Mouse (Mus musculus): ENCODE measurements around the gene Cdk5rap2. TPM values are rescaled to one million over a fixed set of nuclear protein-coding genes. Genes with fewer than 3 reads are reported as not detected.

Cdk5rap2 gene
- total and polyA plus RNA-seq, 2 experiments, result 3.0 to 3.6 TPM

- H3K79me2 ChIP-seq (ENCODE audit: control insufficient read depth, insufficient read depth, low read length), result no peaks in the 10 kb centered on the region
- no peak overlapping the region for H3K27ac ChIP-seq (replicated peaks; ENCODE audit: insufficient read depth, low read depth, low read length)
- H3K4me1 ChIP-seq (ENCODE audit: control insufficient read depth, insufficient read depth, low read length), result no peaks in the 10 kb centered on the region
- H3K9ac ChIP-seq (ENCODE audit: low read depth, low read length), result no peak overlapping the region
- no peaks in the 10 kb centered on the region for H3K27me3 ChIP-seq (ENCODE audit: control insufficient read depth, insufficient read depth, low read length)
- no peak overlapping the region for H3K4me3 ChIP-seq (ENCODE audit: insufficient read depth, low read depth, low read length)
- no peak for TF ChIP-seq POLR2A (IDR thresholded peaks at IDR 0.05; ENCODE audit: extremely low read depth, insufficient read depth, low read length)
- no peak for TF ChIP-seq CTCF (IDR thresholded peaks at IDR 0.05; ENCODE audit: low read depth, low read length)
- DNase-seq (ENCODE audit: extremely low read depth, low read depth, low spot score), result no peak
- H3K36me3 ChIP-seq (ENCODE audit: control insufficient read depth, insufficient read depth, low read length), result no peaks in the 10 kb centered on the region
- WGBS, result 96% methylated on average over 9 of the region's 9 CpGs
Observed at GRCm38 (mm10) chr4:70328033-70328432, 82.2 kb downstream of the Cdk5rap2 start.

- no peak overlapping the region for H3K4me3 ChIP-seq (ENCODE audit: insufficient read depth, low read depth, low read length)
- H3K36me3 ChIP-seq (ENCODE audit: control insufficient read depth, insufficient read depth, low read length), result no peaks in the 10 kb centered on the region
- no peak overlapping the region for H3K27ac ChIP-seq (replicated peaks; ENCODE audit: insufficient read depth, low read depth, low read length)
- no peaks in the 10 kb centered on the region for H3K79me2 ChIP-seq (ENCODE audit: control insufficient read depth, insufficient read depth, low read length)
- H3K27me3 ChIP-seq (ENCODE audit: control insufficient read depth, insufficient read depth, low read length), result no peaks in the 10 kb centered on the region
- 93% methylated on average over 1 of the region's 1 CpGs for WGBS
- H3K4me1 ChIP-seq (ENCODE audit: control insufficient read depth, insufficient read depth, low read length), result no peaks in the 10 kb centered on the region
- no peak overlapping the region for H3K9ac ChIP-seq (ENCODE audit: low read depth, low read length)
- no peak for DNase-seq (ENCODE audit: extremely low read depth, low read depth, low spot score)
- TF ChIP-seq CTCF (IDR thresholded peaks at IDR 0.05; ENCODE audit: low read depth, low read length), result no peak
- no peak for TF ChIP-seq POLR2A (IDR thresholded peaks at IDR 0.05; ENCODE audit: extremely low read depth, insufficient read depth, low read length)
Observed at GRCm38 (mm10) chr4:70327436-70327835, 82.8 kb downstream of the Cdk5rap2 start.

GRCm38 (mm10) chr4:70321586-70321985 is 88.7 kb downstream of the Cdk5rap2 start:
- H3K79me2 ChIP-seq (ENCODE audit: control insufficient read depth, insufficient read depth, low read length), result no peaks in the 10 kb centered on the region
- peaks cover 4% of the 10 kb centered on the region for H3K36me3 ChIP-seq (ENCODE audit: control insufficient read depth, insufficient read depth, low read length)
- no peak overlapping the region for H3K4me3 ChIP-seq (ENCODE audit: insufficient read depth, low read depth, low read length)
- no peak for TF ChIP-seq POLR2A (IDR thresholded peaks at IDR 0.05; ENCODE audit: extremely low read depth, insufficient read depth, low read length)
- no peak for TF ChIP-seq CTCF (IDR thresholded peaks at IDR 0.05; ENCODE audit: low read depth, low read length)
- H3K27ac ChIP-seq (replicated peaks; ENCODE audit: insufficient read depth, low read depth, low read length), result no peak overlapping the region
- H3K4me1 ChIP-seq (ENCODE audit: control insufficient read depth, insufficient read depth, low read length), result no peaks in the 10 kb centered on the region
- no peak overlapping the region for H3K9ac ChIP-seq (ENCODE audit: low read depth, low read length)
- DNase-seq (ENCODE audit: extremely low read depth, low read depth, low spot score), result no peak
- no peaks in the 10 kb centered on the region for H3K27me3 ChIP-seq (ENCODE audit: control insufficient read depth, insufficient read depth, low read length)
- WGBS, result 73% methylated on average over 1 of the region's 1 CpGs

GRCm38 (mm10) chr4:70312170-70312569 is 98.1 kb downstream of the Cdk5rap2 start:
- Histone ChIP-seq H3K79me2 (ENCODE audit: control insufficient read depth, insufficient read depth, low read length) (no peaks in the 10 kb centered on the region), H3K4me1 (ENCODE audit: control insufficient read depth, insufficient read depth, low read length) (no peaks in the 10 kb centered on the region), H3K36me3 (ENCODE audit: control insufficient read depth, insufficient read depth, low read length) (peaks cover 7% of the 10 kb centered on the region), H3K4me3 (ENCODE audit: insufficient read depth, low read depth, low read length) (no peak overlapping the region), H3K27me3 (ENCODE audit: control insufficient read depth, insufficient read depth, low read length) (no peaks in the 10 kb centered on the region), H3K27ac (replicated peaks; ENCODE audit: insufficient read depth, low read depth, low read length) (no peak overlapping the region), H3K9ac (ENCODE audit: low read depth, low read length) (no peak overlapping the region)
- 93% methylated on average over 4 of the region's 4 CpGs for WGBS
- TF ChIP-seq POLR2A (IDR thresholded peaks at IDR 0.05; ENCODE audit: extremely low read depth, insufficient read depth, low read length) (no peak), CTCF (IDR thresholded peaks at IDR 0.05; ENCODE audit: low read depth, low read length) (no peak)
- DNase-seq (ENCODE audit: extremely low read depth, low read depth, low spot score), result no peak

- Histone ChIP-seq H3K27ac (replicated peaks; ENCODE audit: insufficient read depth, low read depth, low read length) (no peak overlapping the region), H3K79me2 (ENCODE audit: control insufficient read depth, insufficient read depth, low read length) (no peaks in the 10 kb centered on the region), H3K4me3 (ENCODE audit: insufficient read depth, low read depth, low read length) (no peak overlapping the region), H3K27me3 (ENCODE audit: control insufficient read depth, insufficient read depth, low read length) (no peaks in the 10 kb centered on the region), H3K36me3 (ENCODE audit: control insufficient read depth, insufficient read depth, low read length) (peaks cover 3% of the 10 kb centered on the region; the same call in 1 of the 2 replicates), H3K9ac (ENCODE audit: low read depth, low read length) (no peak overlapping the region), H3K4me1 (ENCODE audit: control insufficient read depth, insufficient read depth, low read length) (no peaks in the 10 kb centered on the region)
- WGBS, result 90% methylated on average over 5 of the region's 5 CpGs
- no peak for DNase-seq (ENCODE audit: extremely low read depth, low read depth, low spot score)
- no peak for TF ChIP-seq CTCF (IDR thresholded peaks at IDR 0.05; ENCODE audit: low read depth, low read length)
- no peak for TF ChIP-seq POLR2A (IDR thresholded peaks at IDR 0.05; ENCODE audit: extremely low read depth, insufficient read depth, low read length)
Observed at GRCm38 (mm10) chr4:70311530-70311929, 98.7 kb downstream of the Cdk5rap2 start.

- Histone ChIP-seq H3K4me1 (ENCODE audit: control insufficient read depth, insufficient read depth, low read length) (no peaks in the 10 kb centered on the region), H3K27me3 (ENCODE audit: control insufficient read depth, insufficient read depth, low read length) (no peaks in the 10 kb centered on the region), H3K36me3 (ENCODE audit: control insufficient read depth, insufficient read depth, low read length) (no peaks in the 10 kb centered on the region), H3K27ac (replicated peaks; ENCODE audit: insufficient read depth, low read depth, low read length) (no peak overlapping the region), H3K79me2 (ENCODE audit: control insufficient read depth, insufficient read depth, low read length) (no peaks in the 10 kb centered on the region), H3K4me3 (ENCODE audit: insufficient read depth, low read depth, low read length) (no peak overlapping the region), H3K9ac (ENCODE audit: low read depth, low read length) (no peak overlapping the region)
- 49% methylated on average over 4 of the region's 4 CpGs for whole genome bisulfite sequencing
- peak; percentile 46 for DNase-seq (ENCODE audit: extremely low read depth, low read depth, low spot score)
- TF ChIP-seq POLR2A (IDR thresholded peaks at IDR 0.05; ENCODE audit: extremely low read depth, insufficient read depth, low read length) (no peak), CTCF (IDR thresholded peaks at IDR 0.05; ENCODE audit: low read depth, low read length) (peak; percentile 73)
Observed at GRCm38 (mm10) chr4:70307230-70307629, 103.0 kb downstream of the Cdk5rap2 start.

All from liver, adult 2 months (tissue).